Mouse (Mus musculus) heart, embryonic 15.5 days (tissue): ENCODE data around the gene Fn3k. TPM values are rescaled to one million over a fixed set of nuclear protein-coding genes. Genes with fewer than 3 reads are reported as not detected.

Experiments
- ATAC-seq: fragments of 200-750 bp; cut with Nextera tagmentation; replicated peaks from 2 replicates; pipeline ENCODE4 v1.8.0; 2017; ENCODE audit warnings: low read depth, moderate TSS enrichment; ENCODE audit not compliant: insufficient number of reproducible peaks, insufficient read depth, low FRiP score
- H3K27ac ChIP-seq: fragments of 300-500 bp; sonication (generic); 2 replicates; pipeline ENCODE4 v1.5.1; 2015; ENCODE audit warnings: mild to moderate bottlenecking, inconsistent platforms
- H3K27me3 ChIP-seq: fragments of 300-500 bp; sonication (generic); 2 replicates; pipeline ENCODE4 v1.6.1; 2015; ENCODE audit warnings: inconsistent platforms
- H3K36me3 ChIP-seq: fragments of 300-500 bp; sonication (generic); 2 replicates; pipeline ENCODE4 v1.6.1; 2015; ENCODE audit warnings: mild to moderate bottlenecking, inconsistent platforms
- H3K4me1 ChIP-seq: fragments of 300-500 bp; sonication (generic); replicated peaks from 2 replicates; pipeline ENCODE4 v1.6.1; 2015; ENCODE audit warnings: inconsistent platforms
- H3K4me2 ChIP-seq: fragments of 300-500 bp; sonication (generic); 2 replicates; pipeline ENCODE4 v1.6.1; 2015; ENCODE audit warnings: inconsistent platforms, mild to moderate bottlenecking, moderate library complexity
- H3K4me3 ChIP-seq: fragments of 300-500 bp; sonication (generic); 2 replicates; pipeline ENCODE4 v1.5.1; 2015; ENCODE audit warnings: mild to moderate bottlenecking, inconsistent platforms
- H3K9ac ChIP-seq: fragments of 300-500 bp; sonication (generic); 2 replicates; pipeline ENCODE4 v1.6.1; 2015; ENCODE audit warnings: mild to moderate bottlenecking, inconsistent platforms
- H3K9me3 ChIP-seq: fragments of 300-500 bp; sonication (generic); replicated peaks from 2 replicates; pipeline ENCODE4 v1.6.1; 2016; ENCODE audit warnings: inconsistent platforms
- WGBS: fragments of 180-500 bp; shearing (Covaris S2); methylation state at CpG from one replicate; pipeline ENCODE4 v1.1.7; 2015; ENCODE audit warnings: mixed read lengths; 5-methylcytosine and 5-hydroxymethylcytosine counted together
- polyA plus RNA-seq: library from polyadenylated mRNA; unstranded; fragments of >200 nt; fragmentation: Nextera tagmentation; extraction: Ambion mirVana; gene quantifications from 2 replicates; pipeline ENCODE4 v1.2.1, GENCODE M21; 2015

The Fn3k gene
- polyA plus RNA-seq, 1 experiment from 2014 or later = 14.9 TPM

- Histone ChIP-seq H3K4me1 (peaks cover 13% of the 10 kb centered on the region), H3K27ac (peak overlapping the region; percentile 85; the same call in 1 of the 2 replicates), H3K9ac (peak overlapping the region; percentile 56)
These were observed 14.3 kb upstream of the Fn3k start for GRCm38 (mm10) chr11:121420379-121420778.

GRCm38 (mm10) chr11:121420830-121421552 lies 13.7 kb upstream of the Fn3k start, which contains the start of gene Fn3krp:
Fn3krp (plus strand) TSS chr11:121421401.
- under 1% methylated on average over 28 of the region's 28 CpGs for WGBS
- peaks cover 13% of the 10 kb centered on the region for H3K4me1 ChIP-seq
- H3K9ac ChIP-seq = peak within 1 kb of the TSS; percentile 81
- H3K4me3 ChIP-seq = peak within 1 kb of the TSS; percentile 83
- H3K36me3 ChIP-seq = no peaks in the 10 kb centered on the region
- H3K27ac ChIP-seq = peak within 1 kb of the TSS; percentile 85
- no peaks in the 10 kb centered on the region for H3K27me3 ChIP-seq
- peak within 1 kb of the TSS; percentile 88 for H3K4me2 ChIP-seq
- no peaks in the 10 kb centered on the region for H3K9me3 ChIP-seq
- peak; percentile 100 for ATAC-seq

More at GRCm38 (mm10) chr11:121420379-121420778, 14.3 kb upstream of the Fn3k start:
- no peak for ATAC-seq
- Histone ChIP-seq H3K36me3 (no peaks in the 10 kb centered on the region), H3K9me3 (no peaks in the 10 kb centered on the region), H3K4me2 (peak overlapping the region; percentile 88), H3K27me3 (no peaks in the 10 kb centered on the region), H3K4me3 (peak overlapping the region; percentile 83)
- WGBS = 52% methylated on average over 5 of the region's 5 CpGs

DNA sequence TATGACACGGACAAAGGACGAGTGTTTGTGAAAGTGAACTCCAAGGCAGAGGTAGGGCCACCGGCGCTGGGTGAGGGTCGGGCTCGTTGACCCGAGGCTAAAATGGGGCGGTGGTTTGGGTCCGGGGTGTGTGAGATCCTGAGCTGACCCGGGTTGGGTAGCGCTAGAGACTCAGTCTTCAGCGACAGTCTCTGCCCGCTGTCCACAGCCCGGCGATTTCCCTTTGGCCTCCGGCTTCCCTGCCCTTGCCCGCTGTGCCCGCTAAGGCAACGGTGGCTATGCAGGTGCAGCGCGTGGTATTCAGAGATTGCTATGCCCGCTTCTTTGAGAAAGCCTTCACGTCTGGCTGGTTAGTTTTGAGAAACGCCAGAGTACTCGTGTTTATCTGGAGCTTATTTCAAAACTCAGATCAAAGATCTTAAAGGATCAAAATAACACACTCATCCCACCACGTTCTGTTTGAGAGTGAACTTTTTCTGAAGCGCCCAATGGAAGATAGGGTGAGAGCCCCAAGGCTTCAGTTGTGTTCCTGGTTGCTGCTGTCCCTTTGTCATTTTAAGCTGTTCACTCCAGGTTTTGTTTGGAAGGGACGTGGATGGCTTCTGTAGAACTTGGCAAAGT lies 13.1 kb upstream of the Fn3k start:
- 1% methylated on average over 28 of the region's 28 CpGs for WGBS
- peaks cover 13% of the 10 kb centered on the region for H3K4me1 ChIP-seq
- no peaks in the 10 kb centered on the region for H3K9me3 ChIP-seq
- H3K36me3 ChIP-seq = no peaks in the 10 kb centered on the region
- H3K4me3 ChIP-seq = peak overlapping the region; percentile 83
- no peaks in the 10 kb centered on the region for H3K27me3 ChIP-seq
- no peak; the same call in none of the 2 replicates for ATAC-seq
- H3K9ac ChIP-seq = peak overlapping the region; percentile 81
- peak overlapping the region; percentile 88 for H3K4me2 ChIP-seq
- H3K27ac ChIP-seq = peak overlapping the region; percentile 82

- no peak for ATAC-seq
- peak overlapping the region; percentile 78 for H3K27ac ChIP-seq
- no peak overlapping the region for H3K4me3 ChIP-seq
- WGBS = 46% methylated on average over 4 of the region's 4 CpGs
- H3K4me1 ChIP-seq = peaks cover 31% of the 10 kb centered on the region
- peaks cover 22% of the 10 kb centered on the region; the same call in 1 of the 2 replicates for H3K36me3 ChIP-seq
- peak overlapping the region; percentile 84 for H3K4me2 ChIP-seq
- H3K9ac ChIP-seq = no peak overlapping the region
- no peaks in the 10 kb centered on the region for H3K9me3 ChIP-seq
- no peaks in the 10 kb centered on the region for H3K27me3 ChIP-seq
These were observed 1.3 kb upstream of the Fn3k start for GRCm38 (mm10) chr11:121433397-121433796.

DNA sequence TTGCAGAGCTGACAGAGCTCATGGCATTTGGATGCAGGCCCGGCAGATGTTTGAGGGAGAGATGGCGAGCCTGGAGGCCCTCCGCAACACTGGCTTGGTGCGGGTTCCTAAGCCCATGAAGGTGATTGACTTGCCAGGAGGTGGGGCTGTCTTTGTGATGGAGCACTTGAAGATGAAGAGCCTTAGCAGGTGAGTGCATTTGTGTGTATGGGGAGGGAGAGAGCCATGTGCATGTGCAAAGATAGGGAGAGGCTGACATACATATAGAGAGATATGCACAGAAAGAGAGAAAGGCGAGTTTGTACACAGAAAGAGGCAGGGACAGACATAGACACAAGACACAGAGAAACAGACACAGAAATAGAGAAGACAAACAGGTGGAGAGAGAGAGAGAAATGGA lies 2.5 kb downstream of the Fn3k start:
- ATAC-seq = no peak
- no peak overlapping the region for H3K4me2 ChIP-seq
- peaks cover 31% of the 10 kb centered on the region for H3K4me1 ChIP-seq
- no peaks in the 10 kb centered on the region for H3K36me3 ChIP-seq
- H3K4me3 ChIP-seq = no peak overlapping the region
- no peaks in the 10 kb centered on the region for H3K27me3 ChIP-seq
- H3K9me3 ChIP-seq = no peaks in the 10 kb centered on the region
- H3K27ac ChIP-seq = no peak overlapping the region
- WGBS = 73% methylated on average over 5 of the region's 5 CpGs
- no peak overlapping the region for H3K9ac ChIP-seq

DNA sequence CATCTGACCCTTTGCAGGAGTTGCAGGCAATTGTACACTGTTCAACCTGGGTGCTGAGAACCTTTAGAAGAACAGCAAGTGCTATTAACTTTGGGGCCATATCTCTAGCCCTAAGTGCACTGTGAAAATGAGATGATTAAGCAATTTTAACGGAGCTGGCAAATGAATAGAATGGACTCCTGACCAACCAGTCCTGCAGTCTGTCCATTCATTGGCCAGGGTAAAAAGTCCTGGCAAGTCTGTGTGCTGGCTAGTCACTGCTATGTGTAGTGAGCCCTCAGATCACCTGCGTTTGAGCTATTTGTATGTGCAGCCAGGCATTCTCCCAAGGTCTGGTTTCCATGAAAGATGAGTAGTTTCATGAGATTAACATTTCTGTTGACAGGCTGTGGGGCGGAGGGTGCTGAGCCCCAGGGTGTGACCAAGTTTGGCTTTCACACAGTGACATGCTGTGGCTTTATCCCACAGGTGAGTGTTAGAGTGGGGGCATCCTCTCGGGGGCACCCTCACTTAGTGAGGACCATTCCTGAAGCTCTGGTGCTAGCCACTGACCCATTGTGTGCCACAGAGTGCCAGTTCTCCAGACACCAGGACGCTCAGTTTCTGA lies 5.1 kb downstream of the Fn3k start:
- Histone ChIP-seq H3K4me2 (no peak overlapping the region), H3K4me3 (no peak overlapping the region), H3K9me3 (no peaks in the 10 kb centered on the region), H3K36me3 (no peaks in the 10 kb centered on the region), H3K9ac (no peak overlapping the region), H3K4me1 (peaks cover 9% of the 10 kb centered on the region), H3K27ac (no peak overlapping the region), H3K27me3 (0 out of 2 replicates have a peak, but pooled peaks cover 3% of the 10 kb centered on the region)
- 70% methylated on average over 5 of the region's 5 CpGs for WGBS
- ATAC-seq = no peak

DNA sequence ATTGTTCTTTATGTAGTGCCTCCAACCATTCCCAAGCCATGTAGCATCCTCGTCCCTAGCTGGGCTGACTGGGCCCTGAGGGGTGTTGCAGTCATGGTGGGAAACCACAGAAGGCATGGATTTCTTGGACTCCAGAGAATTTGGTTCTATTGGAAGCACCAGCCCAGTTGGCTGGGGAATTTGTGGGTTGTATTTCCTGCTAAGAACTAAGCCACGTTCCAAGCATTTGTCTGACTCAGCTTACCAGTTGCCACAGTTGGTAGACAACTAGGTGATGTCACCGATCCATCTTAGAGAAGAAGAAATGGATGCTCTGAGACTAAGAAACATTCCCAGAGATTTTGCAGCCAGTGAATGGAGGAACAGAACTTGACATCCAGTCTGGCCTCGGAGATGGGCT lies 6.9 kb downstream of the Fn3k start:
- Histone ChIP-seq H3K9ac (no peak overlapping the region), H3K27ac (no peak overlapping the region), H3K4me3 (no peak overlapping the region), H3K9me3 (no peaks in the 10 kb centered on the region), H3K4me1 (no peaks in the 10 kb centered on the region), H3K36me3 (no peaks in the 10 kb centered on the region), H3K27me3 (0 out of 2 replicates have a peak, but pooled peaks cover 6% of the 10 kb centered on the region), H3K4me2 (no peak overlapping the region)
- 90% methylated on average over 4 of the region's 4 CpGs for WGBS
- ATAC-seq = no peak

DNA sequence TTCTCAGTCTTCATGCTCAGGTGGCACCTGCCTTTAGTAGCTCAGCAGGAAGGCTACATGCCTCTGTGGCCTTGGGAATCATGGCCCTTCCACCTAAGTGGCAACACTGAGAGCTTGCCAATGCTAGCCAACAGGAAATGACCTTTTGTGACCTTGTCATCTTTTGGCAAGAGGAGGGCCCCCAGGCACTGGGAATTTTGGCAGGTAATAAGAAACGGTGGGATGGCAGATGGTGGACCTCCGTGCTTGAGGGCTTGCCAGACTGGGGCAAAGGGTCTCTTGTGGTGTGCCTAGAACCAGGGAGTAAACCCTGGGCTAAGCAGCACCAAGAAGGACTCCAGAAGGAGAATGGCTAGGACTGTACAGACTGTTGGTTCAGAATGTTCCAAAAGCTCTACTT lies 7.4 kb downstream of the Fn3k start:
- H3K27ac ChIP-seq = no peak overlapping the region
- WGBS = 59% methylated on average over 2 of the region's 2 CpGs
- H3K4me1 ChIP-seq = no peaks in the 10 kb centered on the region
- H3K27me3 ChIP-seq = 0 out of 2 replicates have a peak, but pooled peaks cover 6% of the 10 kb centered on the region
- H3K9me3 ChIP-seq = no peaks in the 10 kb centered on the region
- H3K4me2 ChIP-seq = no peak overlapping the region
- H3K9ac ChIP-seq = no peak overlapping the region
- no peak for ATAC-seq
- no peak overlapping the region for H3K4me3 ChIP-seq
- no peaks in the 10 kb centered on the region for H3K36me3 ChIP-seq

DNA sequence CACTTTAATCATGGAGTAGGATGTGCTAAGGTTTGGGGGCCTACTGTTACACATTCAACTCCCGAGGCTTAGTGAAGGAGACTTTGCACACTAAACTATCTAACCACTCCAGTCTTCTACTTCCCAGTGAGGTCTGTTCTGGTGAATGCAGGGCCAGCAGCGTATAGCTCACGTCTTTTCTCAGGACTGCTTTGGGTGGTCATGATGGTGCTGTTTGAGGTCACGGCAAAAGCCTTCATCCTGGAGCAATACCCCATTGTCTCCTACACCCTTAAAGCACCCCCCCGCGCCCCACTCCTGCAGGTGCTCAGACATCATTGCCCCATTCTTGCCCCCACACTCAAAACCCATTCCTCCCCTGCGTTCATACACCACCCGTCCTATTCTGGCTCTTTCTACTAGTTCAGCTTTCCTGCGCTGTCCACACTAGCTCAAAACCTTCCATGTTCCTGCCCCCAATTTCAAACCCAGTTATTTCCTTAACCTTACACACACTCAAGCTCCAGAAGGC lies 16.6 kb downstream of the Fn3k start:
- 0 out of 2 replicates have a peak, but pooled peaks cover 4% of the 10 kb centered on the region for H3K36me3 ChIP-seq
- H3K27me3 ChIP-seq = no peaks in the 10 kb centered on the region
- H3K4me3 ChIP-seq = peak overlapping the region; percentile 89
- H3K9ac ChIP-seq = peak overlapping the region; percentile 15; the same call in 1 of the 2 replicates
- no peak for ATAC-seq
- peak overlapping the region; percentile 67 for H3K4me2 ChIP-seq
- peaks cover 16% of the 10 kb centered on the region for H3K4me1 ChIP-seq
- H3K27ac ChIP-seq = peak overlapping the region; percentile 57
- WGBS = 21% methylated on average over 9 of the region's 9 CpGs
- no peaks in the 10 kb centered on the region for H3K9me3 ChIP-seq

DNA sequence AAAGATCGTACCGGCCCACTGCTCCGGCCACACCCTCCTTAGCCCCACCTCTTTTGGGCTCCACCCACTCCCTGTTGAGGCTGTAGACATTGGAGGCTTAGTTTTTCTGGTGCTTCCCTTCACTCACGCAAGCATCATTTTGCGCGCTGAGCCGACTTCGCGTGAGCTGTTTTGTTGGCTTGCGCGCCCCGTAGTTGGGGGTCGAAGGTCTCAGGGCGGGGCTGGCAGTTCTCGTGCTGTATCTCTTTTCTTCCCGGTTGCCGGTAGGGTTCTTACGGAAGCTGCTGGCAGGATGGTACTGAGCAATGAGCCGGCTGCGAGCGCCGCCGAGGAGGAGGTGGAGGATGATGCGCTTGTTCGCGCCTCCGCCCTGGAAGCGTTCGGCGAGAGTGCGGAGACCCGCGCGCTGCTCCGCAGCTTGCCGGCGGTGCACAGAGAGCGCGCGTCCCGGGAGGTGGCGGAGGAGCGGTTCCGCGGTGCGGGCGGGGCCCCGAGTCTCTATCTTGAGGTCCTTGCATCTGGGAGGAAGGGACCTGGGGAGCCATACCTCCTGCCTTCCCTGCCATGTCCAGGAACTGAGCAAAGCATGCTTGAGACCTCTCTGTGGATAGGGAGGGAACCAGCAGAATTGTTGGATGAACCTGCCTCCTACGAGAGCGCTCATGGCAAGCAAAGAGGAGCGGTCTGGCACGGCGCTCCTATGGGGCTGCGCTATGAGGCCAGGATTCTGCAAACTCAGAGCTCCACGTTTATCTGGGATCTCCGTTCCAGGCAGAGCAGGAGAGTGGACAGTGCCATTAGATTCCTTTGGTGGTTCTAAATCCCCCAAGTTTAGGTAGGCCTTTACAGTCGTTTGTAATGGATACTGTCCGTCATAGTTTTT lies 17.3 kb downstream of the Fn3k start, which contains the start of gene Tbcd:
TSS of gene Tbcd (plus strand) at position 197 of the 883 bp plus-strand sequence.
- H3K9ac ChIP-seq = peak within 1 kb of the TSS; percentile 69
- H3K4me1 ChIP-seq = peaks cover 16% of the 10 kb centered on the region
- peak; percentile 89 for ATAC-seq
- H3K4me3 ChIP-seq = peak within 1 kb of the TSS; percentile 89
- H3K36me3 ChIP-seq = 0 out of 2 replicates have a peak, but pooled peaks cover 4% of the 10 kb centered on the region
- H3K9me3 ChIP-seq = no peaks in the 10 kb centered on the region
- no peaks in the 10 kb centered on the region for H3K27me3 ChIP-seq
- WGBS = under 1% methylated on average over 58 of the region's 58 CpGs
- H3K4me2 ChIP-seq = peak within 1 kb of the TSS; percentile 67
- peak within 1 kb of the TSS; percentile 57 for H3K27ac ChIP-seq
